Mouse (Mus musculus) heart, embryonic 15.5 days (tissue): Measurements from ENCODE around the gene Cactin. TPM values are rescaled to one million over a fixed set of nuclear protein-coding genes. Genes with fewer than 3 reads are reported as not detected.

ENCODE experiments used
- ATAC-seq: fragments of 200-750 bp; cut with Nextera tagmentation; replicated peaks from 2 replicates; pipeline ENCODE4 v1.8.0; 2017; ENCODE audit warnings: low read depth, moderate TSS enrichment; ENCODE audit not compliant: insufficient number of reproducible peaks, insufficient read depth, low FRiP score
- H3K27ac ChIP-seq: fragments of 300-500 bp; sonication (generic); 2 replicates; pipeline ENCODE4 v1.5.1; 2015; ENCODE audit warnings: mild to moderate bottlenecking, inconsistent platforms
- H3K27me3 ChIP-seq: fragments of 300-500 bp; sonication (generic); 2 replicates; pipeline ENCODE4 v1.6.1; 2015; ENCODE audit warnings: inconsistent platforms
- H3K36me3 ChIP-seq: fragments of 300-500 bp; sonication (generic); 2 replicates; pipeline ENCODE4 v1.6.1; 2015; ENCODE audit warnings: mild to moderate bottlenecking, inconsistent platforms
- H3K4me1 ChIP-seq: fragments of 300-500 bp; sonication (generic); replicated peaks from 2 replicates; pipeline ENCODE4 v1.6.1; 2015; ENCODE audit warnings: inconsistent platforms
- H3K4me2 ChIP-seq: fragments of 300-500 bp; sonication (generic); 2 replicates; pipeline ENCODE4 v1.6.1; 2015; ENCODE audit warnings: inconsistent platforms, mild to moderate bottlenecking, moderate library complexity
- H3K4me3 ChIP-seq: fragments of 300-500 bp; sonication (generic); 2 replicates; pipeline ENCODE4 v1.5.1; 2015; ENCODE audit warnings: mild to moderate bottlenecking, inconsistent platforms
- H3K9ac ChIP-seq: fragments of 300-500 bp; sonication (generic); 2 replicates; pipeline ENCODE4 v1.6.1; 2015; ENCODE audit warnings: mild to moderate bottlenecking, inconsistent platforms
- H3K9me3 ChIP-seq: fragments of 300-500 bp; sonication (generic); replicated peaks from 2 replicates; pipeline ENCODE4 v1.6.1; 2016; ENCODE audit warnings: inconsistent platforms
- WGBS: fragments of 180-500 bp; shearing (Covaris S2); methylation state at CpG from one replicate; pipeline ENCODE4 v1.1.7; 2015; ENCODE audit warnings: mixed read lengths; 5-methylcytosine and 5-hydroxymethylcytosine counted together
- polyA plus RNA-seq: library from polyadenylated mRNA; unstranded; fragments of >200 nt; fragmentation: Nextera tagmentation; extraction: Ambion mirVana; gene quantifications from 2 replicates; pipeline ENCODE4 v1.2.1, GENCODE M21; 2015

The Cactin gene
- polyA plus RNA-seq, 1 experiment from 2014 or later, result 23.5 TPM

DNA sequence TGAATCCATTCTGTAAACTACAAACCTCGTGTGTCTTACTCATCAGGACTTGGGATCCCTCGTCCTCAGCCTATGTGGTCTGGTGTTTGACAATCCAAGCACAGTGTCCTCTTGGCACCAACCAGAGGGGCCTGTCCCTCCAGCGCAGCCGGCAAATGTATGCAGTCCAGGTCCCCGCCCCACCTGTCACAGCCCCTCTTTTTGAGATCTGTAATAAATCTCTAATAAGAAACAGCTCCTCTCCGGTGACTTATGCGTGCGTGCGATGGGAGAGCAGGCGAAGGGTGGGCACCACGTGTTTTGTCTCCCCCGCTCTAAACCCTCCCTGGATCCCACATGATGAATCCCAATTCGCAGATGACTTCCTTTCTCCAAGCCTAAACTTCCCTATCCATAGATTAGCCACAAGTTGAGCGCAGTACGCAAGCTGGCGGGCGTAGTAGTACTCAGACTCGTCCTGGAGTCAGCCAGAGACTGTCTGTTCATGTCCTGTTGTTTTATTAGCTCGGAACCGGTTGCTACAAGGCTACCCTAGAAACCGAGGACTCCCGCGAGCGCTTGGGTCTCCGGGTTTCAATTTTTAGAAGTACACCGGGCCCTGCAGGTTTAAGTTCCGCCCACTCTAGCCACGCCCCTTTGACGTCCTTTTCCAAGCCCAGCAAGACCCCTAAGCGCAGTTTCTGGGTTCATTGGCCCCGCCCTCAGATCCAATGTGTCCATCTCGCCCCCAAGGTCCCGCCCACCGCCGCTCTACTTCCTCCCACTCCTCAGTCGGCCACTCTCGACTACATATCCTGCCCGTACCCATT, 958 bp upstream of the Cactin start:
- H3K27me3 ChIP-seq, result no peaks in the 10 kb centered on the region
- 1% methylated on average over 38 of the region's 38 CpGs for WGBS

DNA sequence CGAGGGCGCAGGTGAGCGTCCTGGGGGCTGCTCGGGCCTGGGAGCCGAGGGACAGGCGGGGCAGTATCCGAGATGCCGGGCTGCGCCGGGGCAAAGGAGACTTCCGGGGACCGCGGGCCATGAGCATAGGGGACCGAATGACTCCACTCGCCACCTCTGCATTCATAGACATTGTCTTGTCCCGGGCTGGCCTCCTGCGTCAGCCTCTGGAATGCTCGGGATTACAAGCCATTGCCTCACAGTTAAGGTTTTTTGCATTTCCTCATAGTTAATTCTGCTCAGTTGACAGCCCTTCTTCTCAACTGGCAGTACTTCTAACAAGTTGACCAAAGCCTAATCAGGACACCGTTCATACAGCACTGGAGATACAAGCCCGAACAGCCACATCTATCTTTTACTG, 533 bp downstream of the Cactin start:
- peak overlapping the region; percentile 66 for H3K4me2 ChIP-seq
- H3K27ac ChIP-seq, result peak overlapping the region; percentile 91
- H3K9ac ChIP-seq, result peak overlapping the region; percentile 85
- H3K9me3 ChIP-seq, result no peaks in the 10 kb centered on the region
- no peak for ATAC-seq
- WGBS, result 3% methylated on average over 20 of the region's 20 CpGs
- peaks cover 48% of the 10 kb centered on the region for H3K4me1 ChIP-seq
- peaks cover 44% of the 10 kb centered on the region for H3K36me3 ChIP-seq
- peak overlapping the region; percentile 80 for H3K4me3 ChIP-seq
- no peaks in the 10 kb centered on the region for H3K27me3 ChIP-seq

More for the DNA sequence above, 958 bp upstream of the Cactin start:
- H3K4me3 ChIP-seq, result peak overlapping the region; percentile 80
- ATAC-seq, result no peak; the same call in 1 of the 2 replicates
- peak overlapping the region; percentile 53 for H3K9ac ChIP-seq
- peaks cover 42% of the 10 kb centered on the region for H3K36me3 ChIP-seq
- H3K27ac ChIP-seq, result peak overlapping the region; percentile 91
- H3K4me1 ChIP-seq, result peaks cover 47% of the 10 kb centered on the region
- no peaks in the 10 kb centered on the region for H3K9me3 ChIP-seq
- H3K4me2 ChIP-seq, result peak overlapping the region; percentile 65

DNA sequence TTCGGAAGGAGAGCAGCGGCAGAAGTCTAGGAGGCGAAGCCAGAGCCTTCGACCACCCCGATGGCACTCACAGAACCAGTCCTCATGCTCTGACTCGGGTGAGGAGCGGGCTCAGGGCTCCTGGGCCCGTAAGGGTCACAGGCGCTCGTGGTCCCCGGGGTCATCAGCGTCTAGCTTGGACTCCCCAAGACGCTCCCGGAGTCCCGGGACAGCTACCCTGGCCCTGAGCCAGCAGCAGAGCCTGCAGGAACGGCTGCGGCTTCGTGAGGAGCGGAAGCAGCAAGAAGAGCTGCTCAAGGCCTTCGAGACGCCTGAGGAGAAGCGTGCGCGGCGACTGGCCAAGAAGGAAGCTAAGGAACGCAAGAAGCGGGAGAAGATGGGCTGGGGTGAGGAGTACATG, 1.5 kb downstream of the Cactin start:
- Histone ChIP-seq H3K36me3 (peaks cover 49% of the 10 kb centered on the region), H3K27ac (no peak overlapping the region), H3K9ac (no peak overlapping the region), H3K4me2 (peak overlapping the region; percentile 66), H3K4me1 (peaks cover 43% of the 10 kb centered on the region), H3K27me3 (no peaks in the 10 kb centered on the region), H3K9me3 (no peaks in the 10 kb centered on the region), H3K4me3 (peak overlapping the region; percentile 80)
- ATAC-seq, result no peak
- WGBS, result 92% methylated on average over 27 of the region's 27 CpGs

DNA sequence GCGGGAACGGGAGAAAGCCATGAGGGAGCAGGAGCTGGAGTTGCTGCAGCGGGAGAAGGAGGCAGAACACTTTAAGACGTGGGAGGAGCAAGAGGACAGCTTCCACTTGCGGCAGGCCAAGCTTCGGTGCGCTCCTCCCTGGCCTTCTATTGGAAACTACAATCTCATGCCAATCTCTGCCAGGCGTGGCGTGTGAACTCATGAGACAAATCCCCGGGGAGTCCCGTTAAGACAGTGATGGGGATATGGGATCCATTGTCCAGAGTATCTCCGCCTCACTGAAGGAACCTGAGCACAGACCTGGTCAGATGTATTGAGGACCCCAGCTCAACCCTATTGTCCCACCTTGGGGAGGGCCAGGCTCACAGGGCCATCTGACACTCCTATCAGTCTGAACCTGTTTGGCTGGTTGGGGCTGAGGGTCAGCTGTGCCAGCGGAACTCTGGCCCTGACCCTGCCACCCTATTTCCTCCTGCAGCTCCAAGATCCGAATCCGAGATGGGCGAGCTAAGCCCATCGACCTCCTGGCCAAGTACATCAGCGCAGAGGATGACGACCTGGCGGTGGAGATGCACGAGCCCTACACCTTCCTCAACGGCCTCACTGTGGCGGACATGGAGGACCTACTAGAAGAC, 2.4 kb downstream of the Cactin start:
- Histone ChIP-seq H3K4me3 (no peak overlapping the region), H3K9me3 (no peaks in the 10 kb centered on the region), H3K27me3 (no peaks in the 10 kb centered on the region), H3K36me3 (peaks cover 49% of the 10 kb centered on the region), H3K9ac (no peak overlapping the region), H3K4me1 (peaks cover 44% of the 10 kb centered on the region), H3K4me2 (no peak overlapping the region), H3K27ac (no peak overlapping the region)
- 92% methylated on average over 23 of the region's 23 CpGs for WGBS
- no peak for ATAC-seq

DNA sequence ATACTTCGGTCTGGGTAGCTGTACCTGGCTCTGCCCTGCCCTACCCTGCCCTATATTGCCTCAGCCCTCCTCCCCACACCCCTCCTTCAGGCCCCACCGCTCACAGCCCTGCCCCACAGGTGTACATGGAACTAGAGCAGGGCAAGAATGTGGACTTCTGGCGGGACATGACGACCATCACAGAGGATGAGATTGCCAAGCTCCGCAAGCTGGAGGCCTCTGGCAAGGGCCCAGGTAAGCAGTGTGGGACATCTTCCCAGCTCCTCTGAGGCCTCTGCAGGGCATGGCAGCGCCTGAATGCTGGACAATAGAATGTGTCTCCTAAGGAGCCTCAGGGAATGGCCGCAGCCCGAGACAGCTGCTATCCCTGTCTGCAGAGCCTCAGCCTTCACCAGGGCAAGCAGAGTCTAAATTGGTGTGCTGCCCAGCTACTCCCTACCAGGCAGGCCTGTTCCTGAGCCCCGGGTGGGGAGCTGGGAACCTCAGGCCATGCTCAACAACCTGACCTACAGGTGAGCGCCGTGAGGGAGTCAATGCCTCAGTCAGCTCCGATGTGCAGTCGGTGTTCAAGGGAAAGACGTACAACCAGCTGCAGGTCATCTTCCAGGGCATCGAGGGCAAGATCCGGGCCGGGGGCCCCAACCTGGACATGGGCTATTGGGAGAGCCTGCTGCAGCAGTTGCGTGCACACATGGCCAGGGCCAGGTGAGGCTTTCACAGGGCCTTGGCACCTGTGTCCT, 3.1 kb downstream of the Cactin start:
- Histone ChIP-seq H3K9ac (no peak overlapping the region), H3K36me3 (peaks cover 45% of the 10 kb centered on the region), H3K27ac (no peak overlapping the region), H3K4me3 (no peak overlapping the region), H3K4me1 (peaks cover 44% of the 10 kb centered on the region), H3K4me2 (no peak overlapping the region), H3K27me3 (no peaks in the 10 kb centered on the region), H3K9me3 (no peaks in the 10 kb centered on the region)
- ATAC-seq, result no peak
- WGBS, result 92% methylated on average over 18 of the region's 18 CpGs

DNA sequence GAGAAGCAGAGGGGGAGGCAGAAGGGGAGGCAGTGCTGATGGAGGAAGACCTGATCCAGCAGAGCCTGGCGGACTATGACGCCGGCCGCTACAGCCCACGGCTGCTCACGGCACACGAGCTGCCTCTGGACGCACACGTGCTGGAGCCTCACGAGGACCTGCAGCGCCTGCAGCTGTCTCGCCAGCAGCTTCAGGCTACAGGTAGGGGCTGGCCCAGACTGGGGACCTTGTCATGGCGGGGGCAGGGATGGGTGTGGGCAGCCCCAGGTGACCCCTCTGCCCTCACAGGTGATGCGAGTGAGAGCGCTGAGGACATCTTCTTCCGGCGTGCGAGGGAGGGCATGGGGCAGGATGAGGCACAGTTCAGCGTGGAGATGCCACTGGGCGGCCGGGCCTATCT, 4.3 kb downstream of the Cactin start:
- H3K4me1 ChIP-seq, result peaks cover 45% of the 10 kb centered on the region
- no peak for ATAC-seq
- H3K36me3 ChIP-seq, result peaks cover 45% of the 10 kb centered on the region
- H3K4me2 ChIP-seq, result no peak overlapping the region
- H3K9ac ChIP-seq, result no peak overlapping the region
- no peaks in the 10 kb centered on the region for H3K27me3 ChIP-seq
- no peaks in the 10 kb centered on the region for H3K9me3 ChIP-seq
- no peak overlapping the region for H3K27ac ChIP-seq
- WGBS, result 96% methylated on average over 21 of the region's 21 CpGs
- H3K4me3 ChIP-seq, result no peak overlapping the region

DNA sequence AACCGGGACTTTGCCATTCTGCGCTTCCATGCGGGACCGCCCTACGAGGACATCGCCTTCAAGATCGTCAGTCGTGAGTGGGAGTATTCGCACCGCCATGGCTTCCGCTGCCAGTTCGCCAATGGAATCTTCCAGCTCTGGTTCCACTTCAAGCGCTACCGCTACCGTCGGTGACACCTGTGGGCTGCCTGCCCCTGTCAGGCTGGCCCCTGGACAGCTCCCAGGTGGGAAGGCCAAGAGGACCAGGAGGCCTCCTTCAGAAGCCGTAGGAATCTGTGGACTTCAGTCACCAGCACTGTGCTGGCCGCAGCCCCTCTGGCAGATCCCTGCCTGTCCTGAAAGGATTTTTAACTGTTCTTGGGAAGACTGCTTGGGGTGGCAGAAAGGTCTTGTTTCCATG, 4.9 kb downstream of the Cactin start:
- Histone ChIP-seq H3K36me3 (peaks cover 45% of the 10 kb centered on the region), H3K4me1 (peaks cover 51% of the 10 kb centered on the region)
- 90% methylated on average over 18 of the region's 18 CpGs for WGBS

DNA sequence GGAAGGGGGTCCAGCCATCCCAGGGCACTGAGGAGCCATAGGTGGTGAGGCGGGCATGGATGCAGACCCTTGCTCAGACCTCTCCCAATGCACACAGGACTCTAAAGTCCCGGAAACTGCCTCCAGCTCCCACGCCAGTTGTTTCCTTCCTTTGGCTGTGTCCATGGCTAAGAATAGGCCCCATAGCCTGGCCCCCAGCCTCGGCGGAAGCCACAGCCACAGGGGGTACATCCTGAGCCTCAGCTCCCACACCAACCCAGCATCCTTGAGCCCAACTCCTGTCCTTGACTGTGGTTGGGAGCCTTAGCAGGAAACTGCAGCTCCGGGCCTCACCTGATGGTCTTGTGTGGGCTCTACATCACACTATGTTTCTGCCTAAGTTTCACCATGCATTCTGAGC, 6.0 kb downstream of the Cactin start:
- Histone ChIP-seq H3K4me2 (peak overlapping the region; percentile 2; the same call in 1 of the 2 replicates), H3K36me3 (peaks cover 45% of the 10 kb centered on the region), H3K9ac (no peak overlapping the region), H3K9me3 (no peaks in the 10 kb centered on the region), H3K4me3 (no peak overlapping the region), H3K27ac (peak overlapping the region; percentile 50), H3K4me1 (peaks cover 55% of the 10 kb centered on the region), H3K27me3 (no peaks in the 10 kb centered on the region)
- ATAC-seq, result 0 out of 2 replicates have a peak, but pooled peaks have one; percentile 3
- WGBS, result 60% methylated on average over 6 of the region's 6 CpGs

More for the DNA sequence above, 4.9 kb downstream of the Cactin start:
- no peak overlapping the region for H3K4me2 ChIP-seq
- ATAC-seq, result no peak
- no peaks in the 10 kb centered on the region for H3K9me3 ChIP-seq
- no peak overlapping the region for H3K4me3 ChIP-seq
- no peak overlapping the region for H3K27ac ChIP-seq
- H3K27me3 ChIP-seq, result no peaks in the 10 kb centered on the region
- H3K9ac ChIP-seq, result no peak overlapping the region

DNA sequence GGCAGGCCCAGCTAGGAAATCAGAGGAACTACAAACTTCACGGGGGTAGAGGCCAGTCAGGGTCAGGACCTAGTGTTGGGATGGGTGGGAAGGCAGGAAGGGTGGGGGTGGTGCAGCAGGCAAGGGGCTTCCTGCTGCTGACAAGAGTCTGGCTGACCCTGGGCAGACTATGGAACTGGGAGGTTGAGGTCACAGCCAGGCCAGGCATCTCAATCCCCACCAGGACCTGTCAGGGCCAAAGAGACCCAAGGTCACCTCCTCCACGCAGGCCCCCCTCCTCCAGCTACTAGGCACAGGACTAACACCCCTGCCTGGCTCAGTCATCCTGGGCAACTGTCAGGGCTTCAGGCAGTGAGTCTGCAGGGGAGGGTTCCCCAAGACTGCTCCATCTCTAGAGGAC, 7.1 kb downstream of the Cactin start:
- no peak for ATAC-seq
- peak overlapping the region; percentile 49 for H3K4me2 ChIP-seq
- no peaks in the 10 kb centered on the region for H3K9me3 ChIP-seq
- H3K27me3 ChIP-seq, result no peaks in the 10 kb centered on the region
- peaks cover 39% of the 10 kb centered on the region for H3K36me3 ChIP-seq
- H3K4me1 ChIP-seq, result peaks cover 56% of the 10 kb centered on the region
- 0 out of 2 replicates have a peak overlapping the region, but pooled peaks have one; percentile 35 for H3K4me3 ChIP-seq
- WGBS, result 15% methylated on average over 2 of the region's 2 CpGs
- peak overlapping the region; percentile 47; the same call in 1 of the 2 replicates for H3K9ac ChIP-seq
- H3K27ac ChIP-seq, result peak overlapping the region; percentile 95

DNA sequence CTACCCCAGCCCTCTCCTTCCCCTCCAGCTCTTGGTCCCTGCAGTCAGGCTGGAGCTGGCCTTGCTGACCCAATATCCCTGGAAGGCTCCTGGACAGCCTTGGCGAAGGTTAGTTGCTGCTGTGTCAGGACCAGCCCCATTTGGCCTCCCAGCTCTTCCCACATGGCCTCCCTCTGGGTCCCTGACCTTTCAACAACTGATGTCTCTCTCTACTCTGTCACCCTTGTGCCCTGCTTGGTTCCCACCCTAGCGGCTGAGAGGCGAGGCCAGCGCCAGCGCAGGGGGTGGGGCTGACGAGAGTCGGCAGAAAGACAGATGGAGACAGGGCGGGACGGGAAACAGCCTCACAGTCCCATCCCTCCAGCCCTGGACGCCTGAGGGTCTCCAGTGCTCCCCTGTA, 7.5 kb downstream of the Cactin start, which contains the start of gene Tbxa2r:
Gene Tbxa2r (plus strand): TSS at position 346 of the 400 bp plus-strand sequence.
- Histone ChIP-seq H3K4me3 (peak within 1 kb of the TSS; percentile 35), H3K9ac (peak within 1 kb of the TSS; percentile 47), H3K9me3 (no peaks in the 10 kb centered on the region), H3K4me1 (peaks cover 56% of the 10 kb centered on the region), H3K27ac (peak within 1 kb of the TSS; percentile 95), H3K36me3 (peaks cover 35% of the 10 kb centered on the region), H3K4me2 (peak within 1 kb of the TSS; percentile 49), H3K27me3 (no peaks in the 10 kb centered on the region)
- ATAC-seq, result peak; percentile 36
- WGBS, result 3% methylated on average over 10 of the region's 10 CpGs
